Mouse (Mus musculus): Measurements from ENCODE around the gene Leng8.

DNA sequence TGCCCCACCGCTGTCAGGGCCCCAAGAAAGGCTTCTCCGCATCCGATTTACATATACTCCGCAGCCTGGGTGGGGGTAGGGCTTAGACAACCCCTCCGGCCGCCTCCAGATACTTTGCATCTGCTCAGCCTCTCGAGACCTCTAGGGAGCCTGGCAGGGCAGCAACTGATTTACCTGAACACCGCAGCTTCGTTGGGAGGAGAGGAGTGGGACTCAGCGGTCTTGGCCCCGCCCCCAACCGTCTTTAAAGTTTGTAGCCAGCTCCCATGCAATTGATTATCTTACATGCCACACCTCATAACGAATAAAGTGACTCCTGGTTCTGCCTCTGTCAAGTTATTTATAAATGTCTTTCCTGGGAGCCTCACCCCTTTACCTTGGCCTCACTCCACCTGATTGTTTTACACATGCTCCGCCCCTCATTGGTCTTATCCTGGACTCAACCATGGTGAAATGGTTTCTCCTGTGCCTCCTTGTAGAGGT is 13.3 kb downstream of the Leng8 start, which contains the start of gene Leng9:
- TF ChIP-seq POLR2A (IDR thresholded peaks at IDR 0.05; ENCODE audit: low read depth, low read length), result no peak
- no peak for TF ChIP-seq USF1 (IDR thresholded peaks at IDR 0.05; ENCODE audit: low read depth, low read length)
- TF ChIP-seq SIN3A (IDR thresholded peaks at IDR 0.05; ENCODE audit: low read length), result no peak
- TF ChIP-seq NRF1 (IDR thresholded peaks at IDR 0.05; ENCODE audit: low read depth, low read length), result no peak
- TF ChIP-seq CTCF (conservative IDR thresholded peaks at IDR 0.05 in 1 of 2, IDR thresholded peaks at IDR 0.05 in 1 of 2; ENCODE audit: low read depth in 2 of 2, low read length in 2 of 2), result no peak
